ENCODE assay signal across 23 mouse cellular contexts in the genomic region with DNA sequence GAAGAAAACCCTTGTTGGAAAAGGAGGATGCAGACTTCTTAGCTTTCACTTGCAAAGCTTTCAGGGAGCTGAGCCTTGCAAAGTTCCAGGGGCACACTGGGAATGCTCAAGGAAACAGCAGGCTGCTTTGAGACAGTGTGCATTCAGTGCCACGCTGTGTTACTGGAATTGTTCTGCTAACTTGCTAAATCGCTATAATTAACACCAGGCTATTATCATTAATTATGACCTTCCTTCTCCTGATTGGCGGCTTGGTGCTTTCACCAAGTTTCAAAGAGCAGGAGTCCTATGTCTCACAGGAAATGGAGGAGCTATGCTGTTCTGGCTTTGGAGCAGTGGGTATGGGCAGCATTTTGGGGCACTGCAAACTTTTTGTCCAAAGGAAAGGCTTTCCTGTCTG. TPM values are rescaled to one million over a fixed set of nuclear protein-coding genes. Genes with fewer than 3 reads are reported as not detected.
A peak's percentile ranks its signal among the peaks of the same experiment; 100 is the strongest.
DNase-seq lines count a peak whose midpoint lies in the region; ATAC-seq lines count a peak whose summit lies in the region.
"Had no signal": no experiment of that assay in that cellular context is flagged by ENCODE, and none has a peak within 500 bp of the region (broad histone marks: within the 10 kb centered on the region; RNA-seq: fewer than 3 reads in every experiment).

No protein-coding gene starts in this region.

- H3K27ac ChIP-seq in heart, embryonic 11.5 days (ENCODE audit: low read depth, low read length) = no peak overlapping the region
- H3K27ac ChIP-seq: embryonic facial prominence, embryonic 15.5 days; gastrocnemius, adult 2 months; hindbrain, embryonic 12.5 days had no signal

- no peak overlapping the region for H3K4me3 ChIP-seq in heart, embryonic 11.5 days (ENCODE audit: low read depth, low read length)
- H3K4me3 ChIP-seq: embryonic facial prominence, embryonic 15.5 days; erythroblast, embryonic 14.5 days; gastrocnemius, adult 2 months; hindbrain, embryonic 12.5 days had no signal

- H3K27me3 ChIP-seq in heart, embryonic 11.5 days (ENCODE audit: control insufficient read depth, insufficient read depth, low read length) = no peaks in the 10 kb centered on the region
- H3K27me3 ChIP-seq: embryonic facial prominence, embryonic 15.5 days; hindbrain, embryonic 12.5 days had no signal

- H3K9me3 ChIP-seq in heart, embryonic 11.5 days (replicated peaks; ENCODE audit: control insufficient read depth, low read length) = no peaks in the 10 kb centered on the region
- H3K9me3 ChIP-seq: embryonic facial prominence, embryonic 15.5 days; hindbrain, embryonic 12.5 days had no signal

- ATAC-seq in heart, embryonic 11.5 days (replicated peaks; ENCODE audit: insufficient number of reproducible peaks, low FRiP score, low TSS enrichment) = no peak
- ATAC-seq: activated CD4-positive, CD25-positive, alpha-beta regulatory T cell, adult 4 months; hindbrain, embryonic 16.5 days had no signal

- no peak overlapping the region for H3K9ac ChIP-seq in heart, embryonic 11.5 days (ENCODE audit: low read depth, low read length)
- H3K9ac ChIP-seq: embryonic facial prominence, embryonic 15.5 days; hindbrain, embryonic 12.5 days had no signal

- H3K4me2 ChIP-seq in heart, embryonic 11.5 days = no peak overlapping the region
- H3K4me2 ChIP-seq: embryonic facial prominence, embryonic 15.5 days; hindbrain, embryonic 12.5 days had no signal

- WGBS in heart, embryonic 11.5 days (ENCODE audit: insufficient replicate concordance) = 65% methylated on average over 3 of the region's 3 CpGs

- no peaks in the 10 kb centered on the region for H3K4me1 ChIP-seq in heart, embryonic 11.5 days (ENCODE audit: control insufficient read depth, insufficient read depth, low read length)
- H3K4me1 ChIP-seq: embryonic facial prominence, embryonic 15.5 days; hindbrain, embryonic 12.5 days had no signal

- DNase-seq in heart, adult 11 months = peak; percentile 14
- DNase-seq in R1 (ENCODE audit: low read depth, low spot score) = peak; percentile 79
- peak; percentile 78 for DNase-seq in brain, adult 2 months (ENCODE audit: low read depth, low spot score)
- peak; percentile 32 for DNase-seq in telencephalon, adult 2 months (ENCODE audit: low read depth, low spot score)
- no peak for DNase-seq in right cerebral cortex, adult 2 months (ENCODE audit: low spot score in 2 of 2)
- DNase-seq in kidney, adult 8-10 months = no peak
- DNase-seq: adrenal gland, postnatal 14 days; cerebellum, adult 11 months; cerebellum, adult 8-10 months; cerebellum, postnatal 14 days; embryo, embryonic 11 days; gastrocnemius, adult 2 months; gastrocnemius, postnatal 25 days; heart, postnatal 10 days; heart, postnatal 4 days; kidney, adult 11 months had no signal

- no peaks in the 10 kb centered on the region for H3K36me3 ChIP-seq in heart, embryonic 11.5 days (ENCODE audit: control insufficient read depth, insufficient read depth, low read length)
- H3K36me3 ChIP-seq: embryonic facial prominence, embryonic 15.5 days; G1E; hindbrain, embryonic 12.5 days had no signal

RNA-seq across cellular contexts. Expression of gene Alk, which starts 43.0 kb away (rescaled TPM):
- polyA plus RNA-seq in heart, embryonic 11.5 days (2014; fragmentation: Nextera tagmentation; extraction: Ambion mirVana) = 0.17 and 0.39 TPM in 2 replicates
- polyA plus RNA-seq: erythroblast, embryonic 14.5 days; G1E had no signal

Comparison
In these comparisons a context has a peak if more than half of its experiments do, and no peak if none do; other contexts are left out.
1. DNase-seq: peak in heart, adult 11 months (single experiment), R1 (single experiment), brain, adult 2 months (single experiment) and telencephalon, adult 2 months (single experiment); none in right cerebral cortex, adult 2 months (0 of 2) and kidney, adult 8-10 months (0 of 2).